Mouse (Mus musculus) 3T3-L1 (cell line): ENCODE measurements at regions not wholly inside any gene's neighbourhood (a gene's known extent, or its start where the extent isn't known, plus 50 kb on each side); places are given as distances from the start of the nearest gene placed in this dataset.

Experiments
- DNase-seq: peaks from one replicate; pipeline ENCODE4 v3.0.0-alpha.2; 2015; ENCODE audit warnings: low read depth, low spot score

GRCm38 (mm10) chr12:51024057-51024743 lies 323.7 kb upstream of the G2e3 start:
- no peak for DNase-seq

GRCm38 (mm10) chr12:51018185-51018584 lies 329.7 kb upstream of the G2e3 start:
- DNase-seq: no peak

GRCm38 (mm10) chr12:51016081-51016480 lies 331.8 kb upstream of the G2e3 start:
- DNase-seq: no peak

DNA sequence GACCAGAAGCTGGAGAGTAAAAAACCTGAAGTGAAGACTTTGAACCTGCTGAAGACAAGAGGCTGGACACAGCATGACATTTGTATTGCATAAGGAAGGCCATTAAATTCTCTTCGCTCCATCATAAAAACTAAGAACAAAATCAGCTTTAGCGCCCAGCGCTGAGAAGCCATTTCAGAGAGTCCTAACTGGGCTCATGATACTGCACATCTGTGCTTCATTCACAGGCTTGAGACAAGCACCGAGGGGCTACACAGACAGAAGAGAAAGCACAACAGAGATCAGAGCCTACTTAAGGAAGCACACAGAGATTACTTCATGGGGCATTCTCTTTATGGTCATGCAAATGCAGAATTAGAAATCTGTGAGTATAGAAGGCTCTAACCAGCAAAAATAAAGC lies 338.2 kb upstream of the G2e3 start:
- no peak for DNase-seq

DNA sequence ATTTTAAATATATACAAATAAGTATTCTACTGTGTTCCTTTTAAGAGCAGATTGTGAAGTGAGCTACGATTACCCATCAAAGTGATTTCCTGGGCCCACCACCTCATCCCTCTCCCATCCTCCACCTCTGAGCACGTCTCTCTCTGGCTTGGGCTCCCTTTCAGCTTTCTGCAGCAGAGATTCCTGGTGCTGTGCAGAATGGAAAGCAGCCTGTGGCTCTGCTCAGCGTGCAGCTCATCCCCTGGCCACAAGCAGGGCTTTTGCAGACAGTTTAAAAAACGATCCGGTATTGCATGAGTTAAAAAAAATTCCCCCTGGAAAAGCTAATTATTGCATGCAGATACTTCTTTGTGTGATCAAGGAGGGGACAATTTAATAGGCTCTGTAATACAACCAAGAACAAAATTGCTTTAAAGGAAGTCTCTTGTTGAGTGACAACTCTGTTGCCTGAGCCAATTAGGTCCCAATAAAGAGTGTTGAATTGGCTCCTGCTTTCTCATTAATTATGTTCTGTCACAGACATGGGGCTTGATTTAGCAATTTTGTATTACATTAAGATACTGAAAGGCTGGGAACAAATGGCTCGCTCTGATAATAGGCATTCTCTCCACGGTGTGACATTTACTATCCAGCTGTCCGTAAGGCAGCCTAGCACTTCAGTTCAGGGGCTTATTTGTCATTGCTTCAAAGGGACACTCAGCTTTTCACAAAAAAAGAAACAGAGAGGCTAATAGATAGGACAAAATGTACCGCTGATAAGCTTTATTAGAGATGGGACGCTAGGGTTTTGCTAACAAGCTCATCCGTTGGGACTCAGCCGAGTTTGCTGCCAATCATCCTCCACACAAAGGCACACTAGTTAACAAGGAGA lies 345.9 kb upstream of the G2e3 start:
- DNase-seq: no peak

DNA sequence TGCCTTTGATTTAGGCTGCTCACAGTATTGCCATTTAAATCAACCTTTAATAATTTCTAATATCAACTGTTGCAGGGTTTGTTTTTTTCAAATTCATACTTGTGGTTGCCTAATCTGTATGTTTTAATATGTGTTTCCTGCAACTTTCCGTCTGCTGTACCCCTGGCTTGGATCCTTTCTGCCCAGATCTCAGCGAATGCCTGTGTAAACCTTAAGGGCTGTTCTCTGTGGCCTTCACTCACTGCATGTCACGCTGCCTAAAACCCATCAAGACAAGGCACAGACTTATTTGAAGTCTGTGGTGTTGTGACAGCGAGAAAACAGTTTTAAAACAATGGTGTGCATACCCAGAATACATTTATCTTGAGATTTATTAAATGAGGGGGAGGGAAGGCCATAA lies 346.8 kb upstream of the G2e3 start:
- no peak for DNase-seq

- DNase-seq: no peak
Measured at GRCm38 (mm10) chr12:51000281-51001075, 347.4 kb upstream of the G2e3 start.

DNA sequence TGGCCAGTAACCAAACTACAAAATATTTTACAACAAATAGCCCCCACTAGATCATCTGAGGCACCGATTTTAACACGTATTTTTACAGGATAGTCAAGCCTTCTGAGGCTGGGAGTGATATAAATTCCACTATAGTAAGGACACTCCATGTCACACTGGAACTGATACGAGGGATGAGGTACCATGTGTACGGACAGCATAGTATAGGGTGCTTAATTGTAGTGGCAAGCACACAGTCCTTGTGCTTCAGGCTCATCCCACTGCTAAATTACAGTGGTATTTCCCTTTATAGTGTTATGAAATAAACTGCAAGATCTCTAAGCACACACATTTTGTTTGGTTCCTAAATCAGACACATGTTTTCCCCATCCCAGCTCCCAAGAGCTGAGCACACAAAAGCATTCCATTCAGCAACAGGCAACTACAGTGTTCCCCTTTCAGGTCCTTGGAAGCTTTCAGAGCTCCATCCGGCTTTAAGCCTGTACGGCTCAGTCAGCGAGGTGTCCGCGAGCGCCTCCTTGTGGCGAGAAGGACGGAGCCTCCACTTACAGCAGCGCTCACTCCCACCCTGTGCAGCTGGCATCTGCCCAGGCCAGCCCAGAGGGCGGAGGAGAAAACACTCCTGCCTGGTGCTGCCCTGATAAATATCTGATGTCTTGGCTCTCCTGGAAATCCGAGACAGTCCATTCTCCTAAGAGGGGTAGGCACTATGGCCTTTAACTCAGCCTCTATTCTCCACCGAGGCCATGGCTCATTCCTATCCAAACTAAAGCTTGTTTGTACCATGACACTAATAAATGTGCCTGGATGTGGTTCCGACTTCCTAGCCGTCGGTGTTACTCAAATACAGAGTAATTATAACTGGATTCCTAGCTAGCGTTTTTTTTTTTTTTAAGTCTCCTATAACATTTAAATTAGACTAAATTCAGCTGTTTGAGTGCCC lies 348.3 kb upstream of the G2e3 start:
- peak; percentile 4 for DNase-seq

DNA sequence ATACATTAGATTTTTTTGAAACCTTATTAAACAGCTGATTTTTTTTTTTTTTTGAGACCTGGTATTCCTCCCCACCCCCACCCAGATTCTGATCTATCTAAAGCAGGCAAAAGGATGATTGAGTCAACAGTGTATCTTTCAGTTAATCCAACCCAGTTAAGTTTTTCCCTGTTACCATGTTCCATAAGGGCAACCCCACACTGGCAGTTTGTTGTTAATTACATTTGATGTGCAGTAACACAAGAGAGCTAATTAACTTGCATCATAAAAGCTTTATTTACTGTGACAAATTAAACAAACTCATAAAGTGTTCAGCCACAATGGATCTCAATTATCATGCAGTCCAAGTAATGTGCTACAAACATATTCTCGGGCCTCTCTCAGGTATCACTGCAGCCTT lies 346.8 kb upstream of the Prkd1 start:
- no peak for DNase-seq

DNA sequence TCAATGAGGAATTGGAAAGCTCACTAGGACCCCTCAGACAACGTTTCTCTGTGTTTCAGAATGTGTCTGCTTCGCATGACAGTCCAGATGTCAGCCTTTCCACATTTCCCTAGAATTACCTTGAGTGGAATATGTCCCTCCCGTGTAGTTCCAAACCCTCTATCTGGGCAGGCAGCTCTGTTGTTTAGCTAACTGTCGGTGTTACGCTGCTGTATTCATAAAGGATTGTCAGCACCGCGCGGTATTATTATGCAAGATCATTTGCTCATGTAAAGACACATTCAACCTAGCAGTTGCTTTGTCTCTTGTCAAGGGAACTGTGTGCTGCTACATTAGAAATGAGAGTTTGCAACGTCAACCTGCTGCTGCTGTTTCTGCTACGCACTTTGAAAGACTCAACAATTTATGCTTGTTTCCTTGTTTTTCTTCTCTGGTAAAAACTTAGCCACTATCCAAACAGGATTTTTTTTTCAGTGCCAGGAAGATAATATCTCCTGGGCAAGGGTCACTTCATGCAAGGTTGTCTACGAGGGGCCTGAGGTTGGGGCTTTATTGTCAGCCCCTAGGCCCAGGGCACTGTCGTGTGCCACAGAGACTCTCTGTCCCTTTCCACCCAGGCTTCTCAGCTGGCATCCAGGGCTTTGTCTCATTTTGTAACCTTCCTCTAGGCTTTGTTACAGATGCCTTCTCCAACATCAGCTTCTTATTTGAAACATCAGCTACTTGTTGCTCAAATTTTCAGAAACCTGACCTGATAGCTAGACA lies 340.8 kb upstream of the Prkd1 start:
- DNase-seq: no peak

GRCm38 (mm10) chr12:50981318-50981717 lies 332.4 kb upstream of the Prkd1 start:
- no peak for DNase-seq

- DNase-seq: no peak
Measured at GRCm38 (mm10) chr12:50980800-50981199, 331.9 kb upstream of the Prkd1 start.

- no peak for DNase-seq
Measured at GRCm38 (mm10) chr12:50970759-50971122, 321.8 kb upstream of the Prkd1 start.

DNA sequence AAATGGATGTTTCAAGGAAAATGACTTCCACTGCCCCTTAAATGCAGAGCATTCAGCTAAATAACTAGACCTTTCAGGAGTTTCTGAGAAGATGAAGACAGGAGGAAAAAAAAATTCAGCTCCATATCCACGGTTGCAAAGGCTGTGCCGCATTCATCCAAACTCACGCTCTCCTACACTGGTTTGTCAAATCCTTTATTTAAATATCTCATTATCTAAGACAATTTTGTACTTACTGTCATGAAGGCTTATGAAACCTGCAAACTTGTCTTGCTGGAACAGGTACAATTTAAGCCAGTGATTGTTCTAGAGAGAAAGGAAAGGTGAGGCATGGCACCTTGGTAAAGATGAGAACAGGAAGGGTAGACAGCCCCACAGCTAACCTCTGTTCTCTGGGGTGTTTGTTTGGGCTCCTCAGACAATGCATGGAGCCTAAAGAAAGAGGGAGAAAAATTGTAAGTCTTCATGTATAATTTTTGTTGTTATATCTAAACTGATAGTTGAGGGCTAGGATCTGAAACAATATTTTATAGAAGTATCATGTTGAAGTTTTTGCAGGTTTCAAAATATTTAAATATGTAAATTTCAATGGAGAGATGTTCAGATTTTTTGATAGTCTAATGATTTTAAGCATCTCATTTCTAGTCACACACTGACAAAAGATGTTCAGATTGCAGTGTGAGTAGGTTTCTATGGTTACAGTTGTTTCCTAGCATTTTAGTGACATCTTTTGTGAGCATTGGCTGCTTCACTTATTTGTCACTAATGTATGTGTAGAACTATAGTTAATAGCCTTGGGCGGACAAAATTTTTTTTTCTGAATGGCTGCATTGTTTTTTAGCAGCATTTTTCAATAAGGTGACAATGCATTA lies 321.2 kb upstream of the Prkd1 start:
- DNase-seq: no peak

DNA sequence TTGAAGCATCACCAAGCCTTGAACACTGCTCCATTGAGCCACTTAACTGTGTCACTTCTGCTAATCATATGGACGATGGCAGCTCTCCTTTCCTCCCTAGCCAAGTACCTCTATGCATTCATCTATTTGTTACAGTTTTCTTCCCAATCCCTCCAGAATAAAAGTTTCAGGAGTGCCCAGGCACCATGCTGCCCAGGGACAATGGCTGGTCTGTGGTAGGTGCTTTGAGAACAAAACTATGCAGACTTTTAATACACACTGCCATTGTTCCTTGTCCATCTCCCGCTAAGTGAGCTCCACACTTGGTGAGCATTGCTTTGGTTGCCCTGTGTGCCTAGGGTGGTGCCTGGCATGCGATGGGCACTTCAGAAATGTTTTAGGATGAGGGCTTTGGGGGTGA lies 320.5 kb upstream of the Prkd1 start:
- no peak for DNase-seq

- DNase-seq: no peak
Measured at GRCm38 (mm10) chr12:50967168-50967810, 318.4 kb upstream of the Prkd1 start.

DNA sequence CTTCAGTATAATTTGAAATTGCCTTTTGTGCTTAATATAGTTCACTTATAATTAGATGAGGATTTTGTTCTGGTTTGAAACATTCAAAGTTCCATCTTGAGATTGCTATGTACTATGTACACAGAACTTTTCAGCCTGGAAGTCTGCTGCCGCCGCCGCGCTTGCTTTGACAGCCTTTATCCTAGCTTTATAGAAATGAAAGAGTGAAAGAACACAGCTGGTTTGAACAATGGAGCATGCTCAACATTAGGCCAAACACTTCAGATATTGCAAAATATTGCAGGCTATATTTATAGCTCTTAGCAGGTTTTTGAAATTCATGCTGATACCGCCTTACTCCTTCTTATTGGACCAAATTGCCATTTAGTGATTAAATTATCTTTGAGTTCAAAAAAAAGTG lies 305.1 kb upstream of the Prkd1 start:
- DNase-seq: no peak

DNA sequence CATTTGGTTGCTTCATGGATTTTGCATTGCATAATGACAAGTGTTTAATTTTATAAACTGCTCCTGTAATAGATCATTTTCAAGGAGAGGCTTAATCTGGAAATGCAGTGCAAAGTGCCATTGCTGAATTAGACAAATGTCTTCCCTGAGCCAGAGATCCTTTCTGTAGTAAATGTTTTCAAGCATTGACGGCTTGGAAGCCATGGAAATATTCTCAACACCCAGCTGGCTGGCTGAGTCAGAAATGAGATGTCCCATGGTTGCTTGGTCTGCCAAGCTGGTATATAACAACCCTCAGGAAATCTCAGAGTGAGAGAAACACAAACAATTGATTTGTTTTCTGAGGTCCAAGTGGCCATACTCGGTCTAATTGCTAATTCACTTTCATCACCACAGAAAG lies 298.1 kb upstream of the Prkd1 start:
- no peak for DNase-seq
